Mouse (Mus musculus): ENCODE measurements around the gene Gm20388. TPM values are rescaled to one million over a fixed set of nuclear protein-coding genes. Genes with fewer than 3 reads are reported as not detected.

The Gm20388 gene
- polyA plus RNA-seq, 1 experiment: not detected

- WGBS: 90% methylated on average over 10 of the region's 10 CpGs
These were observed 674.9 kb downstream of the Gm20388 start for GRCm38 (mm10) chr8:120585521-120585920.

DNA sequence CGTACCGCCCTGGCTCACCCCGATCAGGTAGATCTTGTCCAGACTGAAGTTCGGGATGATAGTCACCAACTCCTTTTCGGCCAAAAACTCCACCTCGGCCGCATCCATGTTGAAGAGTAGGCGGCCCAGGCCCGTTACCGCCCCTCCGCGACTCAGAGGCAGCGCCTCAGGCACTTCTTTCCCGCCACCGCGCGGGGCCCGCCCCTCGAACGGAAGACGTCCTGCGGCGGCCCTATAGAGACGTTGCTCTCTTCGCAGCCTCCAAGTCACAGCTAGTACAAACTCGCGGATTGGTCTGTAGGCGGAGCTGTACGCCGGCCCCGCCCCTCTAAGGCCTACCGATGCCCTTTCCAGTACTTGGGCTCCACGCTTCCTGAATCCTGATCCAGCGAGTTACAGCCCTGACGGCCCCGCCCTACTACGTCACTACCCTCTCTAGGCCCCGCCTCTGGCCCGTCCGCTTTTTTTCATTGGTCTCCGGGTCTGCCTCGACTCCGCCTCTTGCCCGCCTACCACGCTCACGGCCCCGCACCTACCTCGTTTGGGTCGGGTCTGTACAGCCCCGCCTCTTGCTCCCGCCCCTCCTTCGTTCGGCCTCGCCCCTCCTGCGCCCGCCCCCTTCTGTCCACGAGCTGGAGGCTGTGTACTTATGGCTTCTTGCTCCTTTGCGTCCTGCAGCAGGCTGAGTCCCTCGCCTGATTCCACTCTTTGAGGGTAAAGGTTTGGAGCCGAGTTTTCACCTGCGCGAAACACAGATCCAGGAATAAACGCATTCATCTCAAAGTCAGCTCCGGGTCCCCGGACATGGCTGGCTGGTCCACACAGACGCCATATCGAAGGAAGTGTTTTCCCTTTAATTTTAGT is 678.5 kb downstream of the Gm20388 start, which contains the start of gene Gins2:
Gene Gins2 (minus strand): TSS at position 397 of the 864 bp plus-strand sequence.
- H3K4me3 ChIP-seq (ENCODE audit: insufficient read depth, low read depth, low read length): peak within 1 kb of the TSS; percentile 54
- WGBS: under 1% methylated on average over 67 of the region's 67 CpGs
- peaks cover 10% of the 10 kb centered on the region for H3K4me1 ChIP-seq (ENCODE audit: control insufficient read depth, insufficient read depth, low read length)
- TF ChIP-seq CTCF (IDR thresholded peaks at IDR 0.05; ENCODE audit: insufficient read depth, low read depth, low read length) (no peak), POLR2A (IDR thresholded peaks at IDR 0.05; ENCODE audit: insufficient read depth, low read depth, low read length) (0 out of 2 replicates have a peak, but pooled peaks have one; percentile 15)
- 0 out of 2 replicates have a peak within 1 kb of the TSS, but pooled peaks have one; percentile 5 for H3K27ac ChIP-seq (ENCODE audit: insufficient read depth, low read depth, low read length)

More at GRCm38 (mm10) chr8:120585521-120585920, 674.9 kb downstream of the Gm20388 start:
- Histone ChIP-seq H3K27ac (ENCODE audit: insufficient read depth, low read depth, low read length) (no peak overlapping the region), H3K4me1 (ENCODE audit: control insufficient read depth, insufficient read depth, low read length) (peaks cover 9% of the 10 kb centered on the region), H3K4me3 (ENCODE audit: insufficient read depth, low read depth, low read length) (no peak overlapping the region)
- TF ChIP-seq CTCF (IDR thresholded peaks at IDR 0.05; ENCODE audit: insufficient read depth, low read depth, low read length) (no peak), POLR2A (IDR thresholded peaks at IDR 0.05; ENCODE audit: insufficient read depth, low read depth, low read length) (no peak)

DNA sequence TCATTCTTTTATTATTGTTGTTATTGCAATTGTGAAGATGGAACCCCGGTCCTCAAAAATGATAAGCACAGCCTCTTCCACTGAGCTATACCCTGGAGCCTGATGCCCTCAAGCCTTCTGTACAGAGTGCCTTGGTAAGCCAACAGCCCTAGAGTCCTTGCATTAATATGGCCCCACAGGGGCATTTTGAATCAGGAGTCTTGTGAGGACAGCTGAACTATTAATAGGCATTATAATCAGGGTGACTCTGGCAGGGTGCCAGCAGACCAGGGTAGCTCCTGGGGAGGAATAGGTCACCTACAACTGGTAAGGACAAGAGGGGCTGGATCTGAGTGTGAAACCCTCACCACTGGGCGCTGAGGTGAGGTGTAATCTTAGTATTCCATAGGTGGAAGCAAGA is 679.3 kb downstream of the Gm20388 start:
- Histone ChIP-seq H3K27ac (ENCODE audit: insufficient read depth, low read depth, low read length) (no peak overlapping the region), H3K4me3 (ENCODE audit: insufficient read depth, low read depth, low read length) (no peak overlapping the region), H3K4me1 (ENCODE audit: control insufficient read depth, insufficient read depth, low read length) (peaks cover 10% of the 10 kb centered on the region)
- no peak for TF ChIP-seq CTCF (IDR thresholded peaks at IDR 0.05; ENCODE audit: insufficient read depth, low read depth, low read length)
- TF ChIP-seq POLR2A (IDR thresholded peaks at IDR 0.05; ENCODE audit: insufficient read depth, low read depth, low read length): no peak
- 68% methylated on average over 2 of the region's 2 CpGs for WGBS

GRCm38 (mm10) chr8:120591587-120592292 is 681.1 kb downstream of the Gm20388 start:
- no peak overlapping the region for H3K27ac ChIP-seq (ENCODE audit: insufficient read depth, low read depth, low read length)
- no peak for TF ChIP-seq POLR2A (IDR thresholded peaks at IDR 0.05; ENCODE audit: insufficient read depth, low read depth, low read length)
- no peak for TF ChIP-seq CTCF (IDR thresholded peaks at IDR 0.05; ENCODE audit: insufficient read depth, low read depth, low read length)
- 67% methylated on average over 10 of the region's 10 CpGs for WGBS
- H3K4me3 ChIP-seq (ENCODE audit: insufficient read depth, low read depth, low read length): no peak overlapping the region
- peaks cover 10% of the 10 kb centered on the region for H3K4me1 ChIP-seq (ENCODE audit: control insufficient read depth, insufficient read depth, low read length)

- WGBS: 91% methylated on average over 5 of the region's 5 CpGs
- H3K27ac ChIP-seq (ENCODE audit: insufficient read depth, low read depth, low read length): no peak overlapping the region
- H3K4me3 ChIP-seq (ENCODE audit: insufficient read depth, low read depth, low read length): no peak overlapping the region
- TF ChIP-seq CTCF (IDR thresholded peaks at IDR 0.05; ENCODE audit: insufficient read depth, low read depth, low read length) (peak; percentile 40; the same call in 1 of the 2 replicates), POLR2A (IDR thresholded peaks at IDR 0.05; ENCODE audit: insufficient read depth, low read depth, low read length) (no peak)
- peaks cover 9% of the 10 kb centered on the region for H3K4me1 ChIP-seq (ENCODE audit: control insufficient read depth, insufficient read depth, low read length)
These were observed 683.9 kb downstream of the Gm20388 start for GRCm38 (mm10) chr8:120594571-120594970.

GRCm38 (mm10) chr8:120595963-120596362 is 685.3 kb downstream of the Gm20388 start:
- no peak for TF ChIP-seq POLR2A (IDR thresholded peaks at IDR 0.05; ENCODE audit: insufficient read depth, low read depth, low read length)
- TF ChIP-seq CTCF (IDR thresholded peaks at IDR 0.05; ENCODE audit: insufficient read depth, low read depth, low read length): peak; percentile 52
- 14% methylated on average over 5 of the region's 5 CpGs for WGBS

GRCm38 (mm10) chr8:120598579-120598978 is 687.9 kb downstream of the Gm20388 start:
- no peak for TF ChIP-seq CTCF (IDR thresholded peaks at IDR 0.05; ENCODE audit: insufficient read depth, low read depth, low read length)
- TF ChIP-seq POLR2A (IDR thresholded peaks at IDR 0.05; ENCODE audit: insufficient read depth, low read depth, low read length): no peak
- peaks cover 15% of the 10 kb centered on the region for H3K4me1 ChIP-seq (ENCODE audit: control insufficient read depth, insufficient read depth, low read length)
- H3K4me3 ChIP-seq (ENCODE audit: insufficient read depth, low read depth, low read length): no peak overlapping the region
- 47% methylated on average over 24 of the region's 24 CpGs for WGBS
- no peak overlapping the region for H3K27ac ChIP-seq (ENCODE audit: insufficient read depth, low read depth, low read length)

More at GRCm38 (mm10) chr8:120595963-120596362, 685.3 kb downstream of the Gm20388 start:
- H3K4me3 ChIP-seq (ENCODE audit: insufficient read depth, low read depth, low read length): no peak overlapping the region
- peaks cover 9% of the 10 kb centered on the region for H3K4me1 ChIP-seq (ENCODE audit: control insufficient read depth, insufficient read depth, low read length)
- H3K27ac ChIP-seq (ENCODE audit: insufficient read depth, low read depth, low read length): no peak overlapping the region

- 51% methylated on average over 7 of the region's 7 CpGs for WGBS
- no peak for TF ChIP-seq POLR2A (IDR thresholded peaks at IDR 0.05; ENCODE audit: insufficient read depth, low read depth, low read length)
- 0 out of 2 replicates have a peak, but pooled peaks have one; percentile 48 for TF ChIP-seq CTCF (IDR thresholded peaks at IDR 0.05; ENCODE audit: insufficient read depth, low read depth, low read length)
- peaks cover 15% of the 10 kb centered on the region for H3K4me1 ChIP-seq (ENCODE audit: control insufficient read depth, insufficient read depth, low read length)
- no peak overlapping the region for H3K27ac ChIP-seq (ENCODE audit: insufficient read depth, low read depth, low read length)
- H3K4me3 ChIP-seq (ENCODE audit: insufficient read depth, low read depth, low read length): no peak overlapping the region
These were observed 688.9 kb downstream of the Gm20388 start for GRCm38 (mm10) chr8:120599504-120599903.

All from olfactory bulb, adult 2 months (tissue).